ENCODE assay signal across 17 mouse cellular contexts in genomic region chr6:40249939-40250338, GRCm38 (mm10).
"Had no signal": no experiment of that assay in that cellular context is flagged by ENCODE, and none has a peak within 500 bp of the region (broad histone marks: within the 10 kb centered on the region; RNA-seq: fewer than 3 reads in every experiment).

No protein-coding gene starts in this region.

- H3K27me3 ChIP-seq: lung, embryonic 15.5 days; megakaryocyte, embryonic 14.5 days; midbrain, embryonic 13.5 days; midbrain, embryonic 15.5 days; neural tube, embryonic 12.5 days had no signal

- H3K9me3 ChIP-seq: lung, embryonic 15.5 days; megakaryocyte, embryonic 14.5 days; midbrain, embryonic 13.5 days; midbrain, embryonic 15.5 days; neural tube, embryonic 12.5 days had no signal

- H3K4me1 ChIP-seq: lung, embryonic 15.5 days; megakaryocyte, embryonic 14.5 days; neural tube, embryonic 12.5 days had no signal

- H3K36me3 ChIP-seq: lung, embryonic 15.5 days; midbrain, embryonic 15.5 days; neural tube, embryonic 12.5 days had no signal

- DNase-seq: liver, postnatal 0 days; lung, adult 2 months; lung, postnatal 14 days; lung, postnatal 36 days; right cerebral cortex, postnatal 14 days; spleen, adult 18-20 months; thymus, adult 18-20 months; thymus, postnatal 14 days; thymus, postnatal 36 days had no signal

- H3K27ac ChIP-seq: lung, embryonic 15.5 days; macrophage; midbrain, embryonic 13.5 days; midbrain, embryonic 15.5 days; neural tube, embryonic 12.5 days had no signal

- H3K4me3 ChIP-seq: lung, embryonic 15.5 days; megakaryocyte, embryonic 14.5 days; midbrain, embryonic 13.5 days; midbrain, embryonic 15.5 days; neural tube, embryonic 12.5 days had no signal

- ATAC-seq: liver, postnatal 0 days; lung, postnatal 0 days; midbrain, embryonic 13.5 days; midbrain, embryonic 15.5 days had no signal

- H3K9ac ChIP-seq: liver, postnatal 0 days; lung, embryonic 15.5 days; midbrain, embryonic 13.5 days; midbrain, embryonic 15.5 days; neural tube, embryonic 12.5 days had no signal

- H3K4me2 ChIP-seq: lung, embryonic 15.5 days; midbrain, embryonic 11.5 days; midbrain, embryonic 13.5 days; midbrain, embryonic 15.5 days; neural tube, embryonic 12.5 days had no signal
